In genomic region chr3:108444029-108444428, GRCm38 (mm10) we compare ENCODE assay signal across 7 mouse cellular contexts. TPM values are rescaled to one million over a fixed set of nuclear protein-coding genes. Genes with fewer than 3 reads are reported as not detected.
DNase-seq lines count a peak whose midpoint lies in the region; ATAC-seq lines count a peak whose summit lies in the region.

No protein-coding gene starts in this region.

- H3K27me3 ChIP-seq in heart, embryonic 12.5 days (replicated peaks), result peaks cover 9% of the 10 kb centered on the region; the same call in 1 of the 2 replicates

- peaks cover 59% of the 10 kb centered on the region for H3K79me2 ChIP-seq in macrophage (ENCODE audit: inconsistent target)

- H3K9me3 ChIP-seq in heart, embryonic 12.5 days (replicated peaks), result no peaks in the 10 kb centered on the region

- H3K27ac ChIP-seq in heart, embryonic 12.5 days (ENCODE audit: poor library complexity, severe bottlenecking), result peak overlapping the region; percentile 86
- peak overlapping the region; percentile 96 for H3K27ac ChIP-seq in macrophage

- H3K9ac ChIP-seq in heart, embryonic 12.5 days, result peak overlapping the region; percentile 89

- 14% methylated on average over 8 of the region's 8 CpGs for WGBS in heart, embryonic 12.5 days
- 5% methylated on average over 8 of the region's 8 CpGs for WGBS in macrophage (ENCODE audit: missing documents)

- peak; percentile 80 for ATAC-seq in CD4-positive, CD25-positive, alpha-beta regulatory T cell, adult 4 months
- ATAC-seq in heart, embryonic 12.5 days (ENCODE audit: insufficient number of reproducible peaks, low FRiP score), result peak; percentile 51; the same call in 1 of the 2 replicates

- peak overlapping the region; percentile 81 for H3K4me3 ChIP-seq in heart, embryonic 12.5 days
- H3K4me3 ChIP-seq in macrophage (ENCODE audit: inconsistent target), result peak overlapping the region; percentile 91

- H3K4me1 ChIP-seq in heart, embryonic 12.5 days (replicated peaks), result peaks cover 14% of the 10 kb centered on the region

- DNase-seq in A20 (ENCODE audit: low read depth, low spot score), result peak; percentile 84
- peak; percentile 42 for DNase-seq in cerebellum, adult 9-11 months
- peak; percentile 52 for DNase-seq in kidney, postnatal 14 days
- DNase-seq in spleen, postnatal 14 days (ENCODE audit: low spot score in 2 of 2), result peak; percentile 32 to 40

- H3K4me2 ChIP-seq in heart, embryonic 12.5 days, result peak overlapping the region; percentile 87

- peaks cover 7% of the 10 kb centered on the region for H3K36me3 ChIP-seq in heart, embryonic 12.5 days
- H3K36me3 ChIP-seq in macrophage (ENCODE audit: inconsistent target), result no peaks in the 10 kb centered on the region

RNA-seq across cellular contexts. Expression of gene Sars, which starts 1.0 kb away (rescaled TPM):
- 100 to 1,000 TPM; 164 to 188 TPM for polyA plus RNA-seq in CD4-positive, CD25-positive, alpha-beta regulatory T cell, adult 4 months (2017; shearing (Covaris generic))
- 95.8 and 98.1 TPM in 2 replicates for polyA plus RNA-seq in heart, embryonic 12.5 days (2016; fragmentation: Nextera tagmentation; extraction: Ambion mirVana)
- 100 to 1,000 TPM in 8 of 26 experiments, 10 to 100 TPM in 18; 14.2 to 178 (median 80.5) TPM for total RNA-seq in macrophage (2018; cell fraction: chromatin; rRNA removed)
- total RNA-seq in macrophage (2018; cell fraction: cytosol; rRNA removed), result 100 to 1,000 TPM in 14 of 26 experiments, 10 to 100 TPM in 12; 57.5 to 163 (median 110) TPM
- total RNA-seq in macrophage (2018; cell fraction: nucleus; rRNA removed), result 100 to 1,000 TPM in 8 of 26 experiments, 10 to 100 TPM in 18; 24.9 to 128 (median 77.8) TPM
- 98.2 to 210 TPM (median 113 TPM) in 3 replicates for polyA plus RNA-seq in macrophage (2018)

RNA-seq across cellular contexts. Expression of gene Celsr2, which starts 28.7 kb away (rescaled TPM):
- 1 to 10 TPM in 1 of 2 experiments, under 1 TPM in 1; 0.61 to 2.1 TPM for polyA plus RNA-seq in CD4-positive, CD25-positive, alpha-beta regulatory T cell, adult 4 months (2017; shearing (Covaris generic))
- 2.3 and 3.6 TPM in 2 replicates for polyA plus RNA-seq in heart, embryonic 12.5 days (2016; fragmentation: Nextera tagmentation; extraction: Ambion mirVana)
- total RNA-seq in macrophage (2018; cell fraction: chromatin; rRNA removed), result 1 to 10 TPM in 1 of 26 experiments, under 1 TPM in 14, not detected in 11; 0.07 to 1.3 (median 0.17) TPM
- total RNA-seq in macrophage (2018; cell fraction: cytosol; rRNA removed), result under 1 TPM in 14 of 26 experiments, not detected in 12; 0.03 to 0.32 (median 0.07) TPM
- under 1 TPM in 16 of 26 experiments, not detected in 10; 0.04 to 0.84 (median 0.08) TPM for total RNA-seq in macrophage (2018; cell fraction: nucleus; rRNA removed)
- polyA plus RNA-seq in macrophage (2018), result 0.30 TPM in 1 of 3 replicates, not detected in the others

Comparison
In these comparisons a context has a peak if more than half of its experiments do, and no peak if none do; other contexts are left out.
1. Peak in every context shown above with its lines: DNase-seq, ATAC-seq, H3K4me3 ChIP-seq and H3K27ac ChIP-seq.